Mouse (Mus musculus): ENCODE results near the gene Cryzl1.

DNA sequence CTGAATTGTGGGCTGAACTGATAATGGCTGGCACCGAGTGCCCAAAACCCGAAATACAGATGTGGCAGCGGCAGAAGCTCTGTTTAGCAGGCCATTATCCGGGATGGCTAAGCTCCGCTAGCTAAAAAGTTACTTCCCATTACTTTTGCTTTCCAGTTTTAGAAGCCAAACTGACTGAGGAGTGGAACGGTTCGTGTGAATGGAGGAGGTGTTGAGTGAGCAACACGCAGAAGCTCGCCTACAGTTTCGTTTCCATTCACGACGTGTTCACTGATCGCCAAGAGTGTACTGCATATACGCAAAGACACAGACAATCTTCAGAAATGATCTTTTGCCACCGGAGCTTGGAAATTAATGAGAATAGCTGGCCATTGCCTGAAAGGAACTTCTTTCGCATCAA, 66.4 kb downstream of the Cryzl1 start:
- TF ChIP-seq POLR2A (IDR thresholded peaks at IDR 0.05; ENCODE audit: insufficient read length, low read depth) (no peak), CEBPB (IDR thresholded peaks at IDR 0.05; ENCODE audit: insufficient read depth, poor library complexity, severe bottlenecking) (no peak), POLR2AphosphoS2 (IDR thresholded peaks at IDR 0.05; ENCODE audit: insufficient read length, low read depth) (no peak), SRF (IDR thresholded peaks at IDR 0.05; ENCODE audit: control insufficient read depth, insufficient read length, low read depth) (no peak), MAX (IDR thresholded peaks at IDR 0.05; ENCODE audit: low read depth) (no peak), TCF12 (IDR thresholded peaks at IDR 0.05; ENCODE audit: insufficient read depth, poor library complexity, severe bottlenecking) (no peak), MYOD1 (IDR thresholded peaks at IDR 0.05; ENCODE audit: control insufficient read depth in 1 of 3, insufficient read length in 2 of 3, low read depth in 2 of 3) (no peak), E2F4 (IDR thresholded peaks at IDR 0.05; ENCODE audit: insufficient read depth) (no peak), USF1 (IDR thresholded peaks at IDR 0.05; ENCODE audit: low read depth) (no peak), TCF3 (IDR thresholded peaks at IDR 0.05; ENCODE audit: insufficient read length, low read depth) (no peak)
